Mouse (Mus musculus): ENCODE measurements around the gene Krtap5-1.
"Not testable (repeated sequence)": the region's sequence is repeated elsewhere in the genome, so short reads cannot be mapped to it uniquely, and the experiment has no call there.

The Krtap5-1 gene

DNA sequence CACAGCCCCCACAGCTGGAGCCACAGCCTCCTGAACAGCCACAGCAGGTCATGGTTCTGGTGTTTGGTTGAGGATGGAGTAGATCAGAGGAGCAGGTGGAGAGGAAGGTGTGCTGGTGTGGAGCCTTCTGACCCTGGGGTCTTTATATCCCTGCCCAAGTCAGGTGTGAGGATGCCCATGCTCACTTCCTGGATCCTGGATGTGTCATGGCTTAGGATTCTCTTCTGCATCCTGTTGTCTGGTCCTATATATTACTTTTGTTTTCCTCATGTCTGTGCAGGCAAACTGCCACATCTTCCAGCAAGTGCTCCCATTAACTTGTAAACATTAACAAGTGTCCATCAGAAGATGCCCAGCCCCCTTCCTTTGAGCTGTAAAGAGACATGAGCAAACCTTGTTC is at the start of gene Krtap5-1:
Gene Krtap5-1 (minus strand): TSS at position 101 of the 400 bp plus-strand sequence.
- in situ Hi-C loops (cut with MboI, MseI), result not testable (repeated sequence)

DNA sequence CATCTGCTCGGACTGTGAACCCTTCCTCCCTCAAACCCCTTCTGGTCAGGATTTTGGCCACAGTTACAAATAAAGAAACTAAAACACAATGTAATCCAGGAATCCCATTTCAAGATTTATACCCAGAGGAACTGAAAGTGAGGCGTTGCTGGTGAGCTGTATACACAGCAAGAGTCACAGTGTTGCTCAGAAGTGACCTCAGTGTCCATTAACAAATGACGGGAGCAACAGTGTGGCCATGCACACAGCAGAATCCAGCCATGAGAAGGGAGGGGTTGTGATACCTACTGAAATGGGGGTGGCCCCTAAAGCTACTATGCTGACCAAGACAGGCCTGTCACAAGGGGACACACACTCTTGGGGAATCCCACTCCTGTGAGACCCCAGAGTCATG is 45.3 kb upstream of the Krtap5-1 start:
- in situ Hi-C loops (cut with MboI, MseI), result no loop called here

DNA sequence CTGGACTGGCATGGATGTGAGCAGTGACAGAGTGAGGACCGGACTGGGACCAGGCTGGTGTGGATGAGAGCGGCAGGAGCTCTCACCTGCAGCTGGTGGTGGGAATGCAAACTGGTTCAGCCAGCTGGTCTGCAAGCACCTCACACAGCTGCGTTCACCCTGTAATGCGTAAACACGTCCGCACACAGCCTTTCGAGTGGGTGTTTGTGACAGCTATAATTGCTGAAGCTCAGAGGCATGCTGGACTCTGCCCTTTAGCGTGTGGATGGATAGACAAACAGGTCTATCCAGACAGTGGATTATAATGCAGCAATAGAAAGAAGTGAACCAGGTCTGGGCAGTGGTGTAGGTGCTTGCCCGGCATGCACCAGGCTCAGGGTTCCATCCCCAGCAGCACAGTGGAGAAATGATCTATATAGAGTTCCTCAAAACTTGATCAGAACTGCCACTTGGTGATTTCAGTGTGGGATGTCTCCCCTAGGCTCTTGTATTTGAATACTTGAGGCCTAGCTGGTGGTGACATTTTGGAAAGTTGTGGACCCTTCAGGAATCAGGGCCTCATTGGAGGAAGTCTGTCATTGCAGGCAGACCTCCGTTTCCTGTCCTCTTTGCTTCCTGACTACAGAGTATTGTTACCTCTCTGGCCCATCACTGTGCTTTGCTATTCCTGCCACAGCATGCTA is 44.8 kb upstream of the Krtap5-1 start:
- in situ Hi-C loops (cut with MboI, MseI), result no loop called here

DNA sequence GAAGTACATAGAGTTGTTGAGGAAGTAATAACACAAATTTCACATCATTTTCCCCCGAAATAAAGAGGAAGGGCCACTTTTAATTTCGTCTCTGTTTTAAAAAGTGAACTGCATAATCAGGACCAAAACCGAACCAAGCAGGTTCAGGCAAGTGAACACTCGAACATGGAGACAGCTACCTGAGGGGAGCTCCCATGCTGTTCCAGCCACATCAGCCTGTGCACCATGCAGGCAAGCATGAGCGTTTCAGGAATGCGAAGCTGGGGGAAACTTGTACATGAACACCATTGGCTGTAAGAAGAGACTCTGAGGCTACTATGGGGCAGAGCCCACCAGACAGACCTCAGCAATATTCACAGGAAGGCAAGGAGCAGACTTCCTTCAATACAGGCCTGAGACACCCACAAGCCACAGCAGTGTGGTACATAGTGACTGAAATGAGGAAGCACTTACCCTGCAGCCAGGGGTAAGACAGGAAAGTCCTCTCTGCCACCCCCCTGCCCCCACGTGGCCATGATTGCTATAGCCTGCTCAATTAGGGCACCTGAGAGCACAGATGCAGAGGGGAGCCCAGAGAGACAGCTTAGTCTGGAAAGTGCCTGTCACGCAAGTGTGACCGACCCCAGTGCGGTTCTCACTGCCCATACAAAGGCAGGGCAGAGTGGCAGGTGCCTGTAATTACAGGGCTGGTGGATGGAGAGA is 43.5 kb upstream of the Krtap5-1 start:
- in situ Hi-C loops (cut with MboI, MseI), result no loop called here

DNA sequence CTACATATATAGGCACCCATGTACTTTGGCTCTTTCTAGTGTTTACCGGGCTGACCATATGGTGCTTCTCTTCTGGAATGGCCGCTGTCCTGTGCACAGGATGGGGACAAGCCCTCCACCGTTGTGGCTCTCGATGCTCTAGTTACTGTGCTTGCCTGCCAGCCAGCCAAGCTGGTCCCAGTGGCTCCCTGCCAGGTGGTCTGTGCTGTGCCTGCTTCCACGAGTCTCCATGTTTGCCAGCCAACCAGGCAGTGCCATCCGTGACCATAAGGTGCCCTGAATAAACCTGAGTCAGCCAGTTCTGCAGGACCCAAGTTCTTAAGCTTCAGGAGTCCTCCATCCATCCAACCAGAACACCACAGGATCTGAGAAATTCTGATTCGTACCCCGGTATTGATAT is 38.2 kb upstream of the Krtap5-1 start:
- in situ Hi-C loops (cut with MboI, MseI), result loop anchor here (5.0 to 10.0 kb wide), 2 partner anchors 97 to 340 kb away; partner anchors contain the start of gene Syt8 (in 2 of the 2)

DNA sequence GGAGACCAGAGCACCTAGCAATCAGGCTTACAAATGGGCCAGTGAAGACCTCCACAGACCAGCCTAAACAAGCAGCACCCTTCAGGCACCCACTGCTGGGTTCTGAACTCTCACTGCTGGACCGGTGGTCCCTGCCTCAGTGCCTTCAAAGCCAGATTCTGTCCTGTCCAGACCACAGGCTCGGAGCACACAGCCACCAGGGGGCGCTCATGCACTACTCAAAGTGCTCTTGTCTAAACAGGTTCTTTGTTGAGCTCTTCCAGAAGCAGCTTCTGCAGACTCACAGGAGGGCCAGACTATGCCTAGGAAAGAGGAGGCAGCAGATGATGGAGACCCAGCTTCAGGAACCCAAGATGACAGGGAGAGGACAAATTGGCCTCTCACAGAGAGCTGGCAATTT is 37.3 kb upstream of the Krtap5-1 start:
- in situ Hi-C loops (cut with MboI, MseI), result loop anchor here (5.0 to 10.0 kb wide), 2 partner anchors 248 to 341 kb away; no protein-coding TSS in a partner anchor

DNA sequence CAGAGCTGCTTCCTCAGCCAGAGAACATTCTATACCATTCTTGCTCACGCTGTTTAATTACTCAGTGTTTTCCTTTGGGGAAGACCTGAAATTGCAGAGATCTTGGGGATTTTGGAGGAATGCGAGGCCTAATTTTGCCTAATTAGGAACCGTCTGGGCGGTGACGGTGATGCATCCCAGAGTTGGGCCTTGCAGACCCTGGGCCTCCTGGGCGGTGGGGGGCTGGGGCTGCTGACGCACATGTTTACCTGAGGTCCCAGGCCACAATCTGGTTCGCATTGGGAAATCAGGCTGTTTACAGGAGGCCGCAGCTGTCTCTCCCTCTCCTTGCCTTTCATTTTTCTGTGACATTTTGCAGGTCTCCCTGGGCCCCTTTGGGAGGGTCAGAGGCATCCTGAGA is 35.8 kb upstream of the Krtap5-1 start:
- in situ Hi-C loops (cut with MboI, MseI), result loop anchor here (5.0 to 10.0 kb wide), 2 partner anchors 250 to 342 kb away; no protein-coding TSS in a partner anchor

DNA sequence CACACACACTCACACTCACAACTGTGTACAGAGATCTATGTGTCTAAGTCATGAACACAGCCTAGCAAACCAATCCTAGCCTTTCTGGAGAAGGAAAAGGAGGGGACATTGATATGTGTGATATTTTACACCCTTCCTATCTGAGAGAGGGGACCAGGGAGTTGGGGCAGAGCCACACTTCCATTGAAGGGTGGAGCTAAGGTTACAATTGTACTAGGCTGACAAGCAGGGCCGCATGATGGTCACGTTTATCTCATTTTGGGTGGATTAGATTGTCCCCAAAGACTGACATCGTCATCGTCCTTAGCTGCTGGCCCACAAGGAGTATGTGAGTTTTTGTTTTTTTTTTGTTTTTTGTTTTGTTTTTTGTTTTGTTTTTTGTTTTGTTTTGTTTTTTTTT is 34.4 kb upstream of the Krtap5-1 start:
- in situ Hi-C loops (cut with MboI, MseI), result loop anchor here (5.0 to 10.0 kb wide), 2 partner anchors 251 to 344 kb away; no protein-coding TSS in a partner anchor

DNA sequence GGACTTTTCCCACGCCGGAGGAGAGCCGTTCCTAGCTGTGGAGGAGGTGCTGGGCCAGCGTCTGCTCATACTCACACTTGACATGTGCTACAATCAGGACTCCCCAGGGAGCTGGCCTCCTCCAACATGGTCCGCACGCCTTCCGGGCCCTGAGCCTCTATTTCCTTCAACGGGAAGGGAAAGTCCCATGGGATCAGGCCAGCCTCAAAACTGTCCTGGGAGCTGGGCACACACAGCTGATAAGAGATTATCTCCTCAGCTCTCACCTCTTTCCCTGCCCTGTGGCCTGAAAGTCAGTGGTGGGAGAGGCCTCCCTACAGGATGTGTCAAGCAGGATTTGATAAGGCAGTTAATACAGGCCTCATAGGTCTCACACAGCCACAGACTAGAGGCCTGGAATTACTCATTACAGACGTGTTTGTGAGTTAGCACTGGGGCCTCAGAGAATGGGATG is 33.4 kb upstream of the Krtap5-1 start:
- in situ Hi-C loops (cut with MboI, MseI), result loop anchor here (5.0 to 10.0 kb wide), 2 partner anchors 252 to 345 kb away; no protein-coding TSS in a partner anchor

DNA sequence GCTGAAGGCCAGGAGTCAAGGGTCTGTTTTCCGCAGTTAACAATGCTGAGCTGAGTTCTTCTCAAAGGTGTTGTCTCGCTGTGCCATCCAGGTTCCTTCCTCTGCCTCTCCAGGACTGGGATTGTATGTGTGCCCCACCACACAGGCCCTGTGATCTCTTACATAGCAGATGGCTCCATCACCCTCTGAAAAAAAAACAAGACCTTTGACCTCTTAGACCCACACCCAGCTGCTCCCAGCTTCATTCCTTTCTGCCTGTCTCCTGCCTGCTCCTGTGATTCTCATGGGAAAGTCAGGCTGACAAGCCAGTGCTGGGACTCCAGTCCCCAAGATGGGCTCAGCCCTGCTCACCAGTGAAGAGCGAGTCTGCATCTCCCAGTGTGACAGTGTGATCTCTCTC is 31.6 kb upstream of the Krtap5-1 start:
- in situ Hi-C loops (cut with MboI, MseI), result no loop called here

DNA sequence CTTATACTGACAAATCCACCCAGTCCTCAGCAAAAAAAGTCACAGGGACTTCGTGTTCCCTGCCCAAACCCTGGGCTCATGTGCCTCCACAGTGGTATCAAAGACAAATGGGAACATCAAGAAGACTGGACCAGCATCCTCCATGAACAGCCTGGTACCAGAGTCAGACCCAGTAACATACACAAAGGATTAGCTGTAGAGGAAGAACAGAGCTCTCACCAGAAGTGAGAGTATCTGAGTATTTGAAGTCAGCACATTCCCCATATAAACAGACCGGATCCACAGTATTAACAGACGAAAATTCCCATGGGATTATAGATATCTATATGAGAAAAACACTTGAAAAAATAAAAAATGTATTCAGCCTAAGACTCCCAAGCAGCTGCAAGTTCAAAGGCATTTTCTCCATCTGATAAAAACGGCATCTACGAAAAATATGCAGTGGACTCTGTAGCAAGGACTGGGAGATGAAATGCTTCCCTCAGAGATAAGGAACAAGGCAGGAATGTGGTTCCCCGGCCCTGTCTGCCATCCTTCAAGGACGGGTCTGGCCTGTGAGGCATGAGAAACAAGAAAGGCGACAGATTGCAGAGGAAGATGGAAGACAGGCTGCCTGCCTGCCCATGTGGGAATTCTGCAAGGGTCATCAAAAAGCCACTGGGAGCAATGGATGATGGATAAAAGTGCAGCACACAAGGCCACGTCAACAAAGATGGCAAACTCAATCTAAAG is 30.0 kb upstream of the Krtap5-1 start:
- in situ Hi-C loops (cut with MboI, MseI), result no loop called here

DNA sequence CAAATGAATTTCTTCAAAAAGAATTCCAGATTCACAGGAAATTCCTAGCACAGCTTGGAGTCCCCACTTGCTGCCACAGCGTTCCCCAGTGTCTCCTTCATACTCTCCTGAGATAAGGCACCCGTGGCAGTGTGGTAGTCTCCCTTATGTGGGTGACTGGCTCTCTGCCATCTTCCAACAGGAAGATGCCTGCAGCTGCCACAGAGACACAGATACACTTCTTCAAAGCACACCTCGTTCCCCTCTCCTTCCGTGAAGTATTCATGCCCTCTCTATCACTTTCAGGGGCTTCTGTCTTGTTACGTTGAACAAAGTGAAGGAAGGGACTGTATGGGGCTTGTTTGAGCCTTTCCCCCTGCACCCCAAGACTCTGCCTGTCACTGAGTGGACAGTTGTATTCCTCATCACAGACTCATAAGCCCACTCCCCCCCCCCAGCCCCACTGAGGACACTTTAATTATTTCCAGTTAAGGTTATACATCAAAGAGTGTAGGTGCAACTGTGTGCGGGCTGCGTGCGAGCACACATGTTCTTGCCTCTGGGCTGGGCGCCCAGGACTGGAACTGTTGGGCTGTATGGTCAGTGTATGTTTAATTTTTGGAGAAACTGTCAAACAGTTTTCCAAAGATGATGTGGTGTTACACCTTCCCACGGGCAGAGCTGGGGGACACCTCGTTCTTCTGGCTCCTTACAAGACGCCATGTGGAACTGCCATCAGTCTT is 26.6 kb upstream of the Krtap5-1 start:
- in situ Hi-C loops (cut with MboI, MseI), result no loop called here

DNA sequence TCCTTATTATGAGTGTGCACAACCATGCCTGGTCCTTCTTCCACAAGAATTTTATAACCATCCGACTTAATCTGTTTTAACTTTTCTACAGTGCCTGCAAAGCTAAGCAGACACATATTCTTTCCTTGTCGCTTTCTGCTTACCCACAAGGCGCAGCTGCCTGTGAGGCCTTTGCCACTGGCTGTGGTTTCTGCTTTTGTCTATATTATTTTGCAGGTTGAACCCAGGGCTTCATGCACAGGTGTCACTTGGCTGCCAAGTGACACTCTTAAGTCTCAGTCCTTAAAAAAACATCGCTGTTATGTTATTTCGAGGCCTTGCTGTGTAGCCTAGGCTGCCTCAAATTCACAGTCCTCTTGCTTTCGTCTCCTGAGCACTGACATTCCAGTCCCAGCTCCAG is 25.7 kb upstream of the Krtap5-1 start:
- in situ Hi-C loops (cut with MboI, MseI), result no loop called here

DNA sequence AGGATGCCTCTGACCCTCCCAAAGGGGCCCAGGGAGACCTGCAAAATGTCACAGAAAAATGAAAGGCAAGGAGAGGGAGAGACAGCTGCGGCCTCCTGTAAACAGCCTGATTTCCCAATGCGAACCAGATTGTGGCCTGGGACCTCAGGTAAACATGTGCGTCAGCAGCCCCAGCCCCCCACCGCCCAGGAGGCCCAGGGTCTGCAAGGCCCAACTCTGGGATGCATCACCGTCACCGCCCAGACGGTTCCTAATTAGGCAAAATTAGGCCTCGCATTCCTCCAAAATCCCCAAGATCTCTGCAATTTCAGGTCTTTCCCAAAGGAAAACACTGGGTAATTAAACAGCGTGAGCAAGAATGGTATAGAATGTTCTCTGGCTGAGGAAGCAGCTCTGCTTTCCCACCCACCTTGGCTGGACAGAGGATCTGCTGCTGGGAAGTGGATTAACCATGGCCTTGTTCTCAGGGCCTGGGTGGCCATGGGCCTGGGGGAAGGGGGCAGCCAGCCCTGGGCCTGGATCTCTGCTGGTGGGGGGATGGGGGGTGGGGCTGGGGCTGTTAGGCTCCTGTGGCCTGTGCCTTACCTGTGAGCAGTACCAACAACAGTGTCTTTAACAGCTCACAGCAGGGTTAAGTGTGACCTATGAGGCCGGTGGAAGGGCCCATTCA is 24.9 kb upstream of the Krtap5-1 start:
- in situ Hi-C loops (cut with MboI, MseI), result not testable (repeated sequence)

DNA sequence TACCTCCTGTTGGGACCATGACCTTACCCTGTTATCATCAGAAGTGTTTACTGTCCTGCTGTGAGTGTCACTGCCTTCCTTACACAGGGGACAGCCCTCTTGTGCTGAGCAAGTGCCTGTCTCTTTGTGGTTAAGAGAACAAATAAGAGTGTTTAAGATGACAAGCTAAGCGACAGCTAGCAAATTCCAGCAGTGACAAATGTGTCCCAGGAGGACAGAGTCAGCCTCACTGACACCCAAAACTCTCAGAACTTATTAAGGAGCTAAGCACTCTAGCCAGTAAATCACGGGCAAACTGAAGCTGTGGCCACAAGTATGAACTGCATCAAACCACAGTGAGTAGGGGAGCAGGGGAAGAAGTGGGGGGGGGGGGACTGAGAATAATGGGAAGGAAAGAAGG is 24.0 kb upstream of the Krtap5-1 start:
- in situ Hi-C loops (cut with MboI, MseI), result no loop called here

DNA sequence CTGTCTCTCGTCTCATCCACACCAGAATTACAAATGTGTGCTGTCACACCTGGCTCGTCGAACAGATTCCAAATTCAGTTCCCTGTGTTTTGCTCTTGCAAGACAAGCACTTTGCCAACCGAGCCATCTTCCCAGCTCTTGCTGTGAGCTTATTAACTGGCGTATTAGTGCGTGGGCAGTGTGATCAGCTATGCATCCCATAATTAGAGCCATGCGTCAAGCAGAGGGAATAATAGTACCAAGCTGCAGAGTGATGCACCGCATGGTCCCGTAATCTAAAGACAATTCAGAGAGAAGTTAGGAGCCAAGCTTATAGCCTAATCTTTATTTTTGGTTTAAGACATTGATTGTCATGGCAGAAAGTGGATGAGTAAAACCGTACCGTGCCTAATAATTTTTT is 22.2 kb upstream of the Krtap5-1 start:
- in situ Hi-C loops (cut with MboI, MseI), result no loop called here

DNA sequence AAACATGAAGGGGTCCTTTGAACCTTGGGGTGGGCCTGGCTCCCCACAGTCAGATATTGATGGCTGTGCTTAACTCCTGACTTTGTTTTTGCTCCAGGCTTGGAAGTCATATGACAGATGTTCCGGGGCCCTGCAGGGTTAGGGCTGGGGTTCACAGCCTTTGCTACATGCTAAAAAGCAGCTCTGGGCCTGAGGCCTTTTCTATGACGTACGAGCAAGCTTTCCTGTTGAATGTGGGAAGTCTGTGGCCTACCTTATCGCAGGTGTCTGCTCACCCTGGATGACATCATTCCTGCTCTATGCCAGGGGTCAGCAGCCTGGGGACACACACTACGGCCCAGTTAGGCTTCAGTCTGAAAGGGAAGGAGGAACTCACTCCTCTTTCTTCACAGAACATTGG is 20.3 kb upstream of the Krtap5-1 start:
- in situ Hi-C loops (cut with MboI, MseI), result no loop called here

DNA sequence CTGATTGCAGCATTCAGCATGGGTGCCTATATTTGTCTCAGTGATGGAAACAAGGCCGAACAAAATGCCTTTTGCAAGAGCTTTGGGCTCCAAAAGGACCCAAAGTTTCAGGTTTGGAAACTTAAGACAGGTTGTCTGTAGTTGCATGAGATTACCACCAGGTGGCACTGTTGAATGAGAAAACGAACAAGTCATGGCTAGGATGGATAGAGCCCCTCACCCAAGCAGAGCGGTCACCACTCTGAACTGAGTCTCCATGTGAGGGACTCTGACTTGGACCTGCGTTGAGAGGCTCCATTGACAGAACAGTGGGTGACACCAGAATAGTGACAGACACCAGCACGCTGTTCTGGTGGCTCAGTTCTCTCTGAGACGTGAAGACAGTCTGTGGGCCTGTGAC is 19.6 kb upstream of the Krtap5-1 start:
- in situ Hi-C loops (cut with MboI, MseI), result no loop called here

DNA sequence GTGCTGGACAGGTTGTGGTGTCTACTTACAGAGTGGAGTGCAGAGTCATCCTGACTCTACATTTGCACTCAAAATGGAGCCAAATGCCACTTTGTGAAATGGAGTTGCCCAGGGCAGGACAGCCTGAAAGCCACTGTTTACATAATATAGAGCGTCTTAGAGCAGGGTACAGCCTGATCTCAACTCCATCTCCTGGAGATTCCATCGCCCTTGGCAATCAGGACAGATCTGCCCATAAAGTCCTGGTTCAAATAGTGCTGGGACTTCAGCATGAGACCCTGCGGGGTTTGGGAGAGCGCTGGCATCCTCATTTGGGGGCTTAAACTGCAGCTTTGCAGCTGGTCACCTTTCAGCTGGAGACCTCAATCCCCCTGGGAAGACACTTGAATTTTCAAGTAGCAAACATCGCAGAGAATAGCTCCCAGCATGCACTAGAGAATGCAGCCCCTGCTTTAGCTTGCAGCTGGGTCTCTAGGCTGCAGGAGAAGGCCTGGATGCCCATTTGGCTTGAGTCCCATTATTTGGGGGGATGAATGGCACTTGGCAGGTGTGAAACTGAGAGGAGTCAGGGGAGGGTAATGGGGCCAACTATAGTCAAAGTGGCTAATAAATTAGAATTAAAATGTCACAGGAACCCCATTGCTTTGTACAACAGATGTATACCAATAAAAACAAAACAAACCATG is 17.8 kb upstream of the Krtap5-1 start:
- in situ Hi-C loops (cut with MboI, MseI), result no loop called here

DNA sequence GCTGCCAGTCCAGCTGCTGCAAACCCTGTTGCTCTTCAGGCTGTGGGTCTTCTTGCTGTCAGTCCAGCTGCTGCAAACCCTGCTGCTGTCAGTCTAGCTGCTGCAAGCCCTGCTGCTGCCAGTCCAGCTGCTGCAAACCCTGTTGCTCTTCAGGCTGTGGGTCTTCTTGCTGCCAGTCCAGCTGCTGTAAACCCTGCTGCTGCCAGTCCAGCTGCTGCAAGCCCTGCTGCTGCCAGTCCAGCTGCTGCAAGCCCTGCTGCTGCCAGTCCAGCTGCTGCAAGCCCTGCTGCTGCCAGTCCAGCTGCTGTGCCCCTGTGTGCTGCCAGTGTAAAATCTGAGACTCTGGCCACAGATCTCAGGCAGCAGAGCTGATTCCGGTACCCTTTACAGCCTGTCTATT is 7.0 kb upstream of the Krtap5-1 start:
- in situ Hi-C loops (cut with MboI, MseI), result not testable (repeated sequence)

Measured in T-helper 17 cell (primary cell).